Mouse (Mus musculus) lung, postnatal 25 days (tissue): ENCODE results near the gene Gm3776.
A peak's percentile ranks its signal among the peaks of the same experiment; 100 is the strongest.
"Not testable (repeated sequence)": the region's sequence is repeated elsewhere in the genome, so short reads cannot be mapped to it uniquely, and the experiment has no call there.

Source experiments
- DNase-seq: peaks from one replicate; pipeline ENCODE4 v3.0.0; 2022; ENCODE audit warnings: low spot score

The Gm3776 gene

DNA sequence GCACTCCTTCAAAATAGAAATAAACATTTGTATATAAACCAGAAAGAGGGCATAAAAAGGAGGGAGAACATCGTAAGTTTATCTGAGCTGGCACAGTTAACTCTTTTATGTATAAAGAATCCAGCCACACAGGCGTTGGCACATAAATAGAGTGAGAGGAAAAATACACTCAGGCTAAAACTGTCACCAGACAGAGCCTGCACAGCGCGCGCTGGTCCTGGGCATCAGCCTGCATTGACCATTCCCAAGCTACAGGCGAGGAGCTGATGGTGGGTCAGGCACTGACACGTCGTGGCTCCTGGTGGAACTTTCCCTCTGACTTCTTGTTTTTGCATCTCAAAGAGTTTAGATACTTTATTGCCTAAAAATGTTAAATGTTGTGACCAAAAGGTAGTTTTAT, 35.5 kb downstream of the Gm3776 start:
- DNase-seq = not testable (repeated sequence)

DNA sequence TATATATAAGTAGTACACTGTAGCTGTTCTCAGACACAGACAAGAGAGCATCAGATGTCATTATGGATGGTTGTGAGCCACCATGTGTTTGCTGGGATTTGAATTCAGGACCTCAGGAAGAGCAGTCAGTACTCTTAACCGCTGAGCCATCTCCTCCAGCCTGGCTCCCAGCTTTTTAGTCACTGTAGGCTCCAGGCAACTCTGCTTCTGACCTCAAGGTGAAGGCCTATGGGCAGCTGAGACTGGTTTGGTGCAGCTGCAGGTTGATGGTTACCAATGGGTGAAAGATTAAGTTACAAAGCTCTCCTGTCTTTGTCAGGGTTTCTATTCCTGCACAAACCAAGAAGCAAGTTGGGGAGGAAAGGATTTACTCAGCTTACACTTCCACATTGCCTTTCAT, 36.8 kb downstream of the Gm3776 start:
- not testable (repeated sequence) for DNase-seq

DNA sequence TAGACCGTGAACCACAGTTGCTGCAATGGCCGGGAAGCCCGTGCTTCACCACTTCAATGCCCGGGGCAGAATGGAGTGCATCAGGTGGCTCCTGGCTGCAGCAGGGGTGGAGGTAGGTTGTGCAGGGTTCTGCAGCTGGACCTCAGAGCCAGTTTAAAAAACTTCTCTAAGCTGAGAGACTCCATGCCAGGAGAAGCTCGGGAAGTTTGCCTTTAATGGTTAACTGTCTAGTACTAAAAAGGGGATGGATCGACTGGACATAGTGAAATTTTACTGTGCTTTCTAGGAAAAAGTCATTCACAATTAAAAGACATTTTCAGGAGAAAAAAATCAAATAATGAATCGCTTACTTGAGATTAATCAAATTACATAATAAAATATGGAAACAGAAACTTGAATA, 37.9 kb downstream of the Gm3776 start:
- not testable (repeated sequence) for DNase-seq

DNA sequence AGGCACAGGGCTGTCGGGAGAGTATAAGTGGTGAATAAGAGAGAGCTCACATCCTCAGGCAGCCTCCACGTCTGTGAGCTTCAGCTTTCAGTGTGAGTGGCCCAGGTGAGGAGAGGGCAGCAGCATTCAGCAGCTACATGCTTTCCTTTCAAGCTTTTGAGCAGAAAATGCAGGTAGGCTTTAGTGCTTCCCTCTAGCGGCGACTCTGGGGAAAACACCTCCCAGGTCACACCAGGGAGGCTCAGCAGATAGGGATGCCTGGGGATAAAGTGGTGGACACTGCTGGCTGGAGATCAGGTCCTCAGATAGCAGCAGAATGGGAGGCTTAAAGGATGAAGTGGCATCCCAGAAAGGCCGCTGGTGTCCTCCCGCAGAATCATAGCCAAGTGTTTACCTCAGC, 39.2 kb downstream of the Gm3776 start:
- DNase-seq = peak; percentile 15

DNA sequence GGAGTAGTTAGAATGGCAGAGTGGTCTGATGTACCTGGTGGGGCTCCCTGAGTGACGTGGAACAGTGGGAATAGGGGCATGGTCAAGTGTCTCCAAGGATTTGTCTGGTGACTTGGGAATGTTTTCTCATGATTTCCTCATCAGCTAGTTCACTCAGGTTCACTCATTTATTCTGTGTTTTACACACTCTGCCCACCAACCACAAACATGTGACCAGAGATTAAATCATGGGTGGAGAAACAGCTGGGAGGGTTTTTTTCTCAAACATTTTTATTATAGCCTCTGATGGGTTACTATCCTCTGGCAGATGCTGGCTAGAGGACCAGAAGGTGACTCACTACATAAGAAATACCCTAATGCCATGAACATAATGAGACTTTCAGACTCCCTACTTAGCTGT, 41.3 kb downstream of the Gm3776 start:
- DNase-seq = no peak

DNA sequence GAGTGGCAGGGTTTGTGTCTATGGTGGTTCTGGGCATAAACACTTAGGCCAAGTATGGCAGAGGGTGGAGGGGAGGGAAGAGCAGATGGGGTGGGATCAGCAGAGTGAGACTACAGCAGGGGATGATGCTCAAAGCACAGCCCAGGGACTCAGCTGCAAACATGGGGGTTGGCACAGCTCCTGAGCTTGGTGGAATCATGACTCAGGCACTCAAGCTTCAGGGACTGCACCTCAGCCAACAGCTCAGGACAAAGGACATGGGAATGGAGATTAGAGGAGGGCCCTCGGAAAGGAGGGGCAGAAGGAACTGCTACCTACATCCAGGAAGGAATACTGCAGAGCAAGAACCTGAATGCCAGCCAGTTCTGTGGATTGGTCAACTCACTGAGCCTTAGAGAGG, 42.2 kb downstream of the Gm3776 start:
- DNase-seq = peak; percentile 2

DNA sequence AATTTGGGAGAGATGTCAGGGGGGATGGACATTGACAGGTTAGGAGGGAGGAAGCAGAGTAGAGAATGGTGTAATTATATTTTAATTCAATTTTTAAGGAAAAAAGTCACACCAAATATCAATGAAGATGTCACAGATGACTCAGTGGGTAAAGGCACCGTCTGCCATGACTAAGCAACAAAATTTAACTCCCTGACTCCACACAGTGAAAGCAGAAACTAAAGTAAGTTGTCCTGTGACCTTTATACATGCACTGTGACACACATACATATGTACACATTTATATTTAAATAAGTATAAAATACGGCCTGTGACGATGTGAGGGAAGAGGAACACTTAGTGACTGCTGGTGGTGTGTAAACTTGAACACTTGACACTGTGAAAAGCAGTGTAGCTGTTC, 51.2 kb downstream of the Gm3776 start:
- not testable (repeated sequence) for DNase-seq

DNA sequence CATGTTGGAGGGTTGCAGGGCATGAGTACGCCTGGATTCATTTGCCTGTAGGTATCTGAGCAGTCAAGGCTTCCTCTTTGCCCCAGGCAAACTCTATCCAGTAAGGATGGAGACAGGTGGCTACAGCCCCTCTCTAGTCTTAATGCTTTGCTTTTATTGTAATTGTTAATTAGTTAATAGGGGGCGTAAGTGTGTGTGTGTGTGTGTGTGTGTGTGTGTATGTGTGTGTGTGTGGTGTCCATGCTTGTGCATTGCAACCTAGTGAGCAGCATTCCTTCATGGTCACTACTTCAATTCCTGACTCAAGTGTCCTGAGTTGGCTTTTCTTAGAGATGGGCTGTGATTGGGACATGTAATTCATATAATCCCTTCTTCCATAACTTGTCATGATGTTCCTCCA, 57.8 kb downstream of the Gm3776 start, which contains the start of gene Omt2a:
Gene Omt2a, minus strand, starts transcription at position 101 of the 400 bp plus-strand sequence.
- DNase-seq = no peak
